Mouse (Mus musculus) kidney, postnatal 0 days (tissue): ENCODE measurements around the gene Mtpn. TPM values are rescaled to one million over a fixed set of nuclear protein-coding genes. Genes with fewer than 3 reads are reported as not detected.

Experiments used
- ATAC-seq: fragments of 200-750 bp; cut with Nextera tagmentation; replicated peaks from 2 replicates; pipeline ENCODE4 v1.8.0; 2017; ENCODE audit warnings: low read depth, moderate number of reproducible peaks, moderate TSS enrichment, moderate library complexity; ENCODE audit not compliant: low FRiP score
- DNase-seq: peaks from one replicate; pipeline ENCODE4 v3.0.0-alpha.2; 2016; ENCODE audit warnings: low spot score
- H3K27ac ChIP-seq: fragments of 300-500 bp; sonication (generic); 2 replicates; pipeline ENCODE4 v1.5.1; 2014; ENCODE audit warnings: mild to moderate bottlenecking
- H3K27me3 ChIP-seq: fragments of 300-500 bp; sonication (generic); 2 replicates; pipeline ENCODE4 v1.6.1; 2014; ENCODE audit warnings: low read length, mixed read lengths; ENCODE audit not compliant: insufficient read depth
- H3K36me3 ChIP-seq: fragments of 300-500 bp; sonication (generic); 2 replicates; pipeline ENCODE4 v1.6.1; 2014; ENCODE audit warnings: low read length, mixed read lengths; ENCODE audit not compliant: insufficient read depth
- H3K4me1 ChIP-seq: fragments of 300-500 bp; sonication (generic); replicated peaks from 2 replicates; pipeline ENCODE4 v1.6.1; 2014; ENCODE audit warnings: antibody characterized with exemption, low read length, mixed read lengths; ENCODE audit not compliant: insufficient read depth
- H3K4me2 ChIP-seq: fragments of 300-500 bp; sonication (generic); 2 replicates; pipeline ENCODE4 v1.6.1; 2014; ENCODE audit warnings: mild to moderate bottlenecking, low read length, moderate library complexity, mixed read lengths
- H3K4me3 ChIP-seq: fragments of 300-500 bp; sonication (generic); replicated peaks from 2 replicates; pipeline ENCODE4 v1.5.1; 2014; ENCODE audit warnings: low read depth, low read length
- H3K9ac ChIP-seq: fragments of 300-500 bp; sonication (generic); 2 replicates; pipeline ENCODE4 v1.6.1; 2014; ENCODE audit warnings: low read depth, low read length
- H3K9me3 ChIP-seq: fragments of 300-500 bp; sonication (generic); replicated peaks from 2 replicates; pipeline ENCODE4 v1.6.1; 2016; ENCODE audit warnings: low read length, inconsistent platforms, mixed read lengths
- CTCF ChIP-seq: IDR thresholded peaks from 2 replicates; pipeline ENCODE4 v1.5.1; 2016; ENCODE audit warnings: antibody characterized with exemption, low read depth, mild to moderate bottlenecking, moderate library complexity
- WGBS: fragments of 180-500 bp; shearing (Covaris S2); extraction: QIAGEN DNeasy Blood & Tissue Kit; methylation state at CpG from one replicate; pipeline ENCODE4 v1.1.7; 2014; 5-methylcytosine and 5-hydroxymethylcytosine counted together
- microRNA-seq: library from miRNA; unstranded; fragments of <30 nt; microRNA quantifications from one replicate; pipeline ENCODE4, GENCODE M21; 2016
- polyA plus RNA-seq: library from polyadenylated mRNA; unstranded; fragments of >200 nt; fragmentation: Nextera tagmentation; extraction: Ambion mirVana; gene quantifications from 2 replicates; pipeline ENCODE4 v1.2.1, GENCODE M21; 2015

Gene Mtpn
- polyA plus RNA-seq, 1 experiment from 2014 or later, result 81.3 TPM

GRCm38 (mm10) chr6:35462484-35462883 is 77.2 kb downstream of the Mtpn start:
- Histone ChIP-seq H3K9ac (no peak overlapping the region), H3K4me2 (no peak overlapping the region), H3K27me3 (no peaks in the 10 kb centered on the region), H3K4me3 (no peak overlapping the region), H3K9me3 (no peaks in the 10 kb centered on the region), H3K4me1 (no peaks in the 10 kb centered on the region), H3K27ac (no peak overlapping the region), H3K36me3 (no peaks in the 10 kb centered on the region)
- WGBS, result 97% methylated on average over 1 of the region's 1 CpGs
- no peak for ATAC-seq
- DNase-seq, result no peak
- no peak for TF ChIP-seq CTCF

Small RNA genes within 50 kb of the gene (microRNA-seq; reads per million reads assigned to microRNA genes)
- gene Gm23053, result not detected

Other genes with a start within 250 kb of the Mtpn start
- gene Slc13a4, start 231.8 kb downstream of the Mtpn start, polyA plus RNA-seq, result 0.19 and 0.30 TPM in 2 replicates
- 0.11 and 0.18 TPM in 2 replicates for gene Fam180a, start 213.7 kb downstream of the Mtpn start, polyA plus RNA-seq